Mouse (Mus musculus): Measurements from ENCODE around the gene Phlpp1. TPM values are rescaled to one million over a fixed set of nuclear protein-coding genes. Genes with fewer than 3 reads are reported as not detected.

Phlpp1 gene
- polyA plus RNA-seq, 1 experiment from 2014 or later = 8.2 TPM

- H3K4me2 ChIP-seq (replicated peaks) = no peak overlapping the region
- H3K9ac ChIP-seq (replicated peaks) = no peak overlapping the region
- H3K27ac ChIP-seq = no peak overlapping the region
- 84% methylated on average over 12 of the region's 12 CpGs for WGBS
- H3K4me3 ChIP-seq (replicated peaks) = no peak overlapping the region
- H3K36me3 ChIP-seq = no peaks in the 10 kb centered on the region
- peaks cover 12% of the 10 kb centered on the region for H3K4me1 ChIP-seq (replicated peaks)
- H3K27me3 ChIP-seq = no peaks in the 10 kb centered on the region
- ATAC-seq = no peak
- H3K9me3 ChIP-seq = no peaks in the 10 kb centered on the region
These were observed 19.7 kb upstream of the Phlpp1 start for GRCm38 (mm10) chr1:106151846-106152245.

GRCm38 (mm10) chr1:106152742-106153141, 18.8 kb upstream of the Phlpp1 start:
- Histone ChIP-seq H3K27ac (no peak overlapping the region), H3K27me3 (no peaks in the 10 kb centered on the region), H3K4me1 (replicated peaks) (peaks cover 12% of the 10 kb centered on the region), H3K36me3 (no peaks in the 10 kb centered on the region), H3K9ac (replicated peaks) (no peak overlapping the region), H3K4me3 (replicated peaks) (no peak overlapping the region), H3K9me3 (no peaks in the 10 kb centered on the region), H3K4me2 (replicated peaks) (no peak overlapping the region)
- ATAC-seq = no peak

- Histone ChIP-seq H3K9ac (replicated peaks) (no peak overlapping the region), H3K4me3 (replicated peaks) (no peak overlapping the region), H3K27me3 (no peaks in the 10 kb centered on the region), H3K4me2 (replicated peaks) (no peak overlapping the region), H3K9me3 (no peaks in the 10 kb centered on the region), H3K27ac (no peak overlapping the region), H3K4me1 (replicated peaks) (no peaks in the 10 kb centered on the region), H3K36me3 (no peaks in the 10 kb centered on the region)
- 88% methylated on average over 7 of the region's 7 CpGs for WGBS
- ATAC-seq = no peak
These were observed 17.0 kb upstream of the Phlpp1 start for GRCm38 (mm10) chr1:106154590-106154989.

GRCm38 (mm10) chr1:106155087-106155567, 16.4 kb upstream of the Phlpp1 start:
- H3K4me1 ChIP-seq (replicated peaks) = no peaks in the 10 kb centered on the region
- no peaks in the 10 kb centered on the region for H3K9me3 ChIP-seq
- H3K27ac ChIP-seq = no peak overlapping the region
- no peaks in the 10 kb centered on the region for H3K27me3 ChIP-seq
- H3K36me3 ChIP-seq = no peaks in the 10 kb centered on the region
- H3K4me2 ChIP-seq (replicated peaks) = no peak overlapping the region
- 59% methylated on average over 10 of the region's 10 CpGs for WGBS
- no peak overlapping the region for H3K9ac ChIP-seq (replicated peaks)
- no peak overlapping the region for H3K4me3 ChIP-seq (replicated peaks)
- peak; percentile 44; the same call in 1 of the 2 replicates for ATAC-seq

- 81% methylated on average over 6 of the region's 6 CpGs for WGBS
- no peak overlapping the region for H3K9ac ChIP-seq (replicated peaks)
- no peak for ATAC-seq
- no peaks in the 10 kb centered on the region for H3K27me3 ChIP-seq
- H3K9me3 ChIP-seq = no peaks in the 10 kb centered on the region
- no peaks in the 10 kb centered on the region for H3K4me1 ChIP-seq (replicated peaks)
- no peak overlapping the region for H3K4me2 ChIP-seq (replicated peaks)
- no peaks in the 10 kb centered on the region for H3K36me3 ChIP-seq
- no peak overlapping the region for H3K27ac ChIP-seq
- H3K4me3 ChIP-seq (replicated peaks) = no peak overlapping the region
These were observed 15.8 kb upstream of the Phlpp1 start for GRCm38 (mm10) chr1:106155702-106156101.

- Histone ChIP-seq H3K27ac (no peak overlapping the region), H3K4me1 (replicated peaks) (no peaks in the 10 kb centered on the region), H3K9ac (replicated peaks) (no peak overlapping the region), H3K4me2 (replicated peaks) (no peak overlapping the region), H3K9me3 (no peaks in the 10 kb centered on the region), H3K4me3 (replicated peaks) (no peak overlapping the region), H3K36me3 (no peaks in the 10 kb centered on the region), H3K27me3 (no peaks in the 10 kb centered on the region)
- 66% methylated on average over 4 of the region's 4 CpGs for WGBS
- no peak for ATAC-seq
These were observed 13.5 kb upstream of the Phlpp1 start for GRCm38 (mm10) chr1:106157961-106158515.

GRCm38 (mm10) chr1:106159667-106160066, 11.9 kb upstream of the Phlpp1 start:
- no peak overlapping the region for H3K27ac ChIP-seq
- H3K4me1 ChIP-seq (replicated peaks) = no peaks in the 10 kb centered on the region
- 94% methylated on average over 5 of the region's 5 CpGs for WGBS
- no peak overlapping the region for H3K9ac ChIP-seq (replicated peaks)
- H3K4me3 ChIP-seq (replicated peaks) = no peak overlapping the region
- ATAC-seq = no peak
- H3K27me3 ChIP-seq = no peaks in the 10 kb centered on the region
- H3K4me2 ChIP-seq (replicated peaks) = no peak overlapping the region
- H3K36me3 ChIP-seq = no peaks in the 10 kb centered on the region
- no peaks in the 10 kb centered on the region for H3K9me3 ChIP-seq

GRCm38 (mm10) chr1:106160916-106161315, 10.6 kb upstream of the Phlpp1 start:
- Histone ChIP-seq H3K9me3 (no peaks in the 10 kb centered on the region), H3K4me1 (replicated peaks) (no peaks in the 10 kb centered on the region), H3K36me3 (no peaks in the 10 kb centered on the region), H3K9ac (replicated peaks) (no peak overlapping the region), H3K27ac (no peak overlapping the region), H3K4me3 (replicated peaks) (no peak overlapping the region), H3K27me3 (no peaks in the 10 kb centered on the region), H3K4me2 (replicated peaks) (no peak overlapping the region)
- 86% methylated on average over 4 of the region's 4 CpGs for WGBS
- ATAC-seq = no peak

GRCm38 (mm10) chr1:106162581-106162980, 9.0 kb upstream of the Phlpp1 start:
- Histone ChIP-seq H3K36me3 (no peaks in the 10 kb centered on the region), H3K4me2 (replicated peaks) (no peak overlapping the region), H3K9me3 (no peaks in the 10 kb centered on the region), H3K4me1 (replicated peaks) (no peaks in the 10 kb centered on the region), H3K27me3 (no peaks in the 10 kb centered on the region), H3K27ac (no peak overlapping the region), H3K4me3 (replicated peaks) (no peak overlapping the region), H3K9ac (replicated peaks) (no peak overlapping the region)
- 86% methylated on average over 7 of the region's 7 CpGs for WGBS
- no peak for ATAC-seq

GRCm38 (mm10) chr1:106163401-106163800, 8.2 kb upstream of the Phlpp1 start:
- H3K36me3 ChIP-seq = no peaks in the 10 kb centered on the region
- 91% methylated on average over 8 of the region's 8 CpGs for WGBS
- no peak overlapping the region for H3K9ac ChIP-seq (replicated peaks)
- H3K27ac ChIP-seq = no peak overlapping the region
- ATAC-seq = no peak
- no peak overlapping the region for H3K4me2 ChIP-seq (replicated peaks)
- H3K9me3 ChIP-seq = no peaks in the 10 kb centered on the region
- H3K4me3 ChIP-seq (replicated peaks) = no peak overlapping the region
- H3K27me3 ChIP-seq = no peaks in the 10 kb centered on the region
- peaks cover 3% of the 10 kb centered on the region; the same call in 1 of the 2 replicates for H3K4me1 ChIP-seq (replicated peaks)

- no peak for ATAC-seq
- Histone ChIP-seq H3K36me3 (no peaks in the 10 kb centered on the region), H3K9ac (replicated peaks) (no peak overlapping the region), H3K27ac (no peak overlapping the region), H3K4me2 (replicated peaks) (no peak overlapping the region), H3K27me3 (no peaks in the 10 kb centered on the region), H3K4me1 (replicated peaks) (peaks cover 3% of the 10 kb centered on the region; the same call in 1 of the 2 replicates), H3K9me3 (no peaks in the 10 kb centered on the region), H3K4me3 (replicated peaks) (no peak overlapping the region)
- 88% methylated on average over 3 of the region's 3 CpGs for WGBS
These were observed 7.4 kb upstream of the Phlpp1 start for GRCm38 (mm10) chr1:106164111-106164510.

GRCm38 (mm10) chr1:106168001-106168400, 3.6 kb upstream of the Phlpp1 start:
- Histone ChIP-seq H3K27me3 (no peaks in the 10 kb centered on the region), H3K9ac (replicated peaks) (no peak overlapping the region), H3K4me2 (replicated peaks) (no peak overlapping the region), H3K4me3 (replicated peaks) (no peak overlapping the region), H3K4me1 (replicated peaks) (peaks cover 8% of the 10 kb centered on the region), H3K36me3 (no peaks in the 10 kb centered on the region), H3K9me3 (no peaks in the 10 kb centered on the region), H3K27ac (no peak overlapping the region)
- 45% methylated on average over 4 of the region's 4 CpGs for WGBS
- no peak for ATAC-seq

GRCm38 (mm10) chr1:106168801-106169200, 2.8 kb upstream of the Phlpp1 start:
- no peak overlapping the region for H3K27ac ChIP-seq
- ATAC-seq = no peak
- H3K4me1 ChIP-seq (replicated peaks) = peaks cover 16% of the 10 kb centered on the region
- H3K27me3 ChIP-seq = no peaks in the 10 kb centered on the region
- 37% methylated on average over 3 of the region's 3 CpGs for WGBS
- H3K36me3 ChIP-seq = no peaks in the 10 kb centered on the region
- H3K9me3 ChIP-seq = no peaks in the 10 kb centered on the region
- no peak overlapping the region for H3K4me2 ChIP-seq (replicated peaks)
- no peak overlapping the region for H3K4me3 ChIP-seq (replicated peaks)
- H3K9ac ChIP-seq (replicated peaks) = no peak overlapping the region

Data from midbrain, embryonic 13.5 days (tissue).